Mouse (Mus musculus) midbrain, embryonic 14.5 days (tissue): ENCODE measurements around the gene Tfrc. TPM values are rescaled to one million over a fixed set of nuclear protein-coding genes. Genes with fewer than 3 reads are reported as not detected.
A peak's percentile ranks its signal among the peaks of the same experiment; 100 is the strongest.

Source experiments
- ATAC-seq: fragments of 200-750 bp; cut with Nextera tagmentation; 2 replicates; pipeline ENCODE4 v1.8.0; 2017; ENCODE audit warnings: moderate number of reproducible peaks, moderate library complexity; ENCODE audit not compliant: low FRiP score, low TSS enrichment
- DNase-seq: peaks from one replicate; pipeline ENCODE4 v3.0.0-alpha.2; 2015
- H3K27ac ChIP-seq: fragments of 300-500 bp; sonication (generic); replicated peaks from 2 replicates; pipeline ENCODE4 v1.5.1; 2014; ENCODE audit warnings: mild to moderate bottlenecking, low read depth, low read length, moderate library complexity
- H3K27me3 ChIP-seq: fragments of 300-500 bp; sonication (generic); 2 replicates; pipeline ENCODE4 v1.6.1; 2014; ENCODE audit warnings: low read length, control low read depth, mixed read lengths; ENCODE audit not compliant: control insufficient read depth, insufficient read depth
- H3K36me3 ChIP-seq: fragments of 300-500 bp; sonication (generic); 2 replicates; pipeline ENCODE4 v1.6.1; 2014; ENCODE audit warnings: low read length, control low read depth; ENCODE audit not compliant: control insufficient read depth, insufficient read depth
- H3K4me1 ChIP-seq: fragments of 300-500 bp; sonication (generic); 2 replicates; pipeline ENCODE4 v1.6.1; 2014; ENCODE audit warnings: mild to moderate bottlenecking, antibody characterized with exemption, low read length, control low read depth; ENCODE audit not compliant: control insufficient read depth, insufficient read depth
- H3K4me2 ChIP-seq: fragments of 300-500 bp; sonication (generic); 2 replicates; pipeline ENCODE4 v1.6.1; 2014; ENCODE audit warnings: mild to moderate bottlenecking, low read length, moderate library complexity
- H3K4me3 ChIP-seq: fragments of 300-500 bp; sonication (generic); replicated peaks from 2 replicates; pipeline ENCODE4 v1.5.1; 2014; ENCODE audit warnings: low read depth, low read length
- H3K9ac ChIP-seq: fragments of 300-500 bp; sonication (generic); replicated peaks from 2 replicates; pipeline ENCODE4 v1.6.1; 2014; ENCODE audit warnings: mild to moderate bottlenecking, low read length, moderate library complexity
- H3K9me3 ChIP-seq: fragments of 300-500 bp; sonication (generic); 2 replicates; pipeline ENCODE4 v1.6.1; 2016; ENCODE audit warnings: low read length, control low read depth, mixed read lengths; ENCODE audit not compliant: control insufficient read depth
- WGBS: fragments of 180-500 bp; shearing (Covaris S2); extraction: QIAGEN DNeasy Blood & Tissue Kit; methylation state at CpG from one replicate; pipeline ENCODE4 v1.1.7; 2014; 5-methylcytosine and 5-hydroxymethylcytosine counted together
- polyA plus RNA-seq: library from polyadenylated mRNA; unstranded; fragments of >200 nt; fragmentation: Nextera tagmentation; extraction: Ambion mirVana; gene quantifications from 2 replicates; pipeline ENCODE4 v1.2.1, GENCODE M21; 2014

The Tfrc gene
- polyA plus RNA-seq, 1 experiment from 2014 or later: 69.8 TPM

DNA sequence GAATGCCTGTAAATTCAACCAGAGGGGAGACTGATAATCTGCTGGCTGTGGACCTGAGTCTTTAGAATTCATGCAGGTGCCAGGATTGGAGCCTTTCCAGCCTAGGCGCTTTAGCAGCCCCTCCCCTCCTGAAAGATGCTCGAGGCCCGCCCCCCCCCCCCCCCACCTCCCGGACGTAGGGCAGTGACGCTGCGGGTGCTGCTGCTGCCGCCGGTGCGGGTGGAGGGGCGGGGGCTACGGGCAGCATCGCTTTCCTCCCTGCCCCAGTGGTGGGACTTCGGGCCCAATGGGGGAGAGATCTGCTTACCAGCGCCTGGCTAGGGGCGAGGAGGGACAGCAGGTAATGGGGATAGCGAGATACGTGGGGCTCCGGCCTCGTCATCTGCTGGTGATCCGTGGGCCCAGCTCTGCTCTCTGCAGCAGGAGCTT is 50.0 kb downstream of the Tfrc start:
- Histone ChIP-seq H3K4me3 (peak overlapping the region; percentile 43), H3K4me1 (peaks cover 40% of the 10 kb centered on the region), H3K27me3 (no peaks in the 10 kb centered on the region), H3K36me3 (no peaks in the 10 kb centered on the region), H3K9me3 (no peaks in the 10 kb centered on the region), H3K4me2 (peak overlapping the region; percentile 67), H3K27ac (peak overlapping the region; percentile 76), H3K9ac (peak overlapping the region; percentile 59)
- 2% methylated on average over 16 of the region's 21 CpGs for WGBS
- ATAC-seq (peak; percentile 34; the same call in 1 of the 2 replicates), DNase-seq (peak; percentile 65)

- DNase-seq (peak; percentile 86), ATAC-seq (no peak)
- Histone ChIP-seq H3K9ac (peak overlapping the region; percentile 59), H3K4me2 (peak overlapping the region; percentile 67), H3K4me3 (peak overlapping the region; percentile 43), H3K4me1 (peaks cover 45% of the 10 kb centered on the region), H3K9me3 (no peaks in the 10 kb centered on the region), H3K27ac (peak overlapping the region; percentile 76), H3K27me3 (no peaks in the 10 kb centered on the region), H3K36me3 (no peaks in the 10 kb centered on the region)
- WGBS: 5% methylated on average over 8 of the region's 8 CpGs
Observed at GRCm38 (mm10) chr16:32659385-32659784, 50.7 kb downstream of the Tfrc start.

DNA sequence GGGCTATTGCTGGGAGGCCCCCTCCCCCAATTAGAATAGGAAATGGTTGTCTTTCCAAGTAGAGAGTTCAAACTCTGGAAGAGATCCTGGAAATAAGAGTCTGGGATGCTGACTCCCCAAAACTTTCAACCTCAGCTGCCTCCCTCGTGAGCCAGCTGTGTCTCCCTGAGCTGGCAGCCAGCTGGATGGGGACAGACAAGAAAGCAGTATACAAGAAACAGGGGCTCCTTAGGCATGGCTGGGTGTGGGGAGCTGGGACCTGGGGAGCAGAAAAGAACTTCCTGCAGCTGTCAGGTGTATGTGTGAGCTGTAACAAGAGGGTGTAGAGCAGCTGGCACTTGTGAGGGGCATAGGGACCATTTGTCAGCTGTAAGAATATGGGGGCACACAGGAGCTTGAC is 51.4 kb downstream of the Tfrc start:
- DNase-seq (no peak), ATAC-seq (no peak)
- no peak overlapping the region for H3K4me3 ChIP-seq
- H3K27ac ChIP-seq: peak overlapping the region; percentile 76; the same call in 1 of the 2 replicates
- H3K9me3 ChIP-seq: no peaks in the 10 kb centered on the region
- no peaks in the 10 kb centered on the region for H3K27me3 ChIP-seq
- 32% methylated on average over 1 of the region's 1 CpGs for WGBS
- 0 out of 2 replicates have a peak overlapping the region, but pooled peaks have one; percentile 9 for H3K9ac ChIP-seq
- peaks cover 46% of the 10 kb centered on the region for H3K4me1 ChIP-seq
- H3K4me2 ChIP-seq: no peak overlapping the region; the same call in 1 of the 2 replicates
- H3K36me3 ChIP-seq: no peaks in the 10 kb centered on the region

DNA sequence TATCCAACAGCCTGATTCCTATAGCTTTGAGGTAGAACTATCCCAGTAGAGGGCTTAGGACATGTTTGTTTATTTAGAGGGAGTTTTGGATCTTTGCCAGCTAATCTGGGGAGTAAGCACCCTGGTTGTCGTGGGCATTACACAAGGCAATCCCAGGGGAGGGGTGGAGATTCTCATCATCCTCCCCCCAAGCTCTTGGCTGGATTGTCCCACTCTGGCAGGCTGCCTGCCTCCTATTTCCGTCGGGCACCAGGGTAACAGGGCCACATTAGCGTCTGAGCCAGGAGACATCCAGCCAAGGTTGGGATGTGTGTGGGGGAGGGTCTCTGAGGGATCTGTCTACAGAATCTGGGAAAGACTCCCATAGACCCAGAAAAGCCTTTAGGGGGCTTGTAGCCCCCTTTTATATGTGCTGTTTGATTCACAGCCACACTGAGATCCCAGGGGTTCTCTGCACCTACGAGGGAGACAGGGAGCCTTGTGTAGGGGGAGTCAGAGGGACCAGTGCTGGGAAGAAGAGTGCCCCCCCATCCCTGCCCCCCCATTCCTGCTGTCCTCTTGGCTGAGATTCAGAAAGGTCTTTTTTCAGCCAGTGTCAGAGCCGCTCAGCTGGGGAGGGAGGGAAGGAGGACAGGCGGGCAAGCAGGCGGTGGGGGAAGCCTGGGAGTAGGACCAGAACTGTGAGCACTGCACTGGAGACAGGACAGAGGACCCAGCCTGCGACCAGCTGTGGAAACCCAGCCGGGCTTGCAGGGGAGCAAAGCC is 52.0 kb downstream of the Tfrc start:
- Histone ChIP-seq H3K4me3 (peak overlapping the region; percentile 14; the same call in 1 of the 2 replicates), H3K9me3 (no peaks in the 10 kb centered on the region), H3K36me3 (no peaks in the 10 kb centered on the region), H3K4me2 (peak overlapping the region; percentile 41), H3K4me1 (peaks cover 47% of the 10 kb centered on the region), H3K27me3 (no peaks in the 10 kb centered on the region), H3K9ac (peak overlapping the region; percentile 30; the same call in 1 of the 2 replicates), H3K27ac (peak overlapping the region; percentile 76)
- WGBS: 12% methylated on average over 10 of the region's 10 CpGs
- peak; percentile 82 for DNase-seq
- ATAC-seq: peak; percentile 61

DNA sequence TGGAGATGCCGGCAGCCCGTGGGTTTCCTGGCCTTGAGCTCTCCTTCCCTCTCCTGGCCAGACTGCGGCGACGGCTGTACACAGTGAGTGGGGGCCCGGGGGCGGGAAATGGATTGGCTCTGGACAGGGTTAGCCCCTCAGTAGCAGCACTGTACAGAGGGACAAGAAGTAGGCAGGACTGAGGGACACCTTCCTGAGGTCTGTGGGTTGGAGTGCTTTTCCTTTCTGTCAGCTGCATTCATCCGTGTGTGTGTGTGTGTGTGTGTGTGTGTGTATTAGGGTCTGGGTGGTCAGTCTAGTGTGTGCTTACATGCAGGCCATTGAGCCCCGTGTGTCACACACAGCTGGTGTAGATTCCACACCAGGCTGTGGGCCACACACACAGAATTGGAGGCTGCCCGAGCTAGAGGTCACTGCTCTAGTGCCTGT is 52.8 kb downstream of the Tfrc start:
- peak; percentile 21; the same call in 1 of the 2 replicates for ATAC-seq

GRCm38 (mm10) chr16:32662372-32662771 is 53.7 kb downstream of the Tfrc start:
- DNase-seq: no peak
- no peaks in the 10 kb centered on the region for H3K9me3 ChIP-seq
- peak overlapping the region; percentile 14 for H3K4me3 ChIP-seq
- 88% methylated on average over 7 of the region's 7 CpGs for WGBS
- H3K27me3 ChIP-seq: no peaks in the 10 kb centered on the region
- peak overlapping the region; percentile 30; the same call in 1 of the 2 replicates for H3K9ac ChIP-seq
- no peaks in the 10 kb centered on the region for H3K36me3 ChIP-seq
- H3K4me1 ChIP-seq: peaks cover 50% of the 10 kb centered on the region
- H3K27ac ChIP-seq: peak overlapping the region; percentile 76
- peak overlapping the region; percentile 41 for H3K4me2 ChIP-seq
- no peak for ATAC-seq

More for the DNA sequence above, 52.8 kb downstream of the Tfrc start:
- H3K4me3 ChIP-seq: peak overlapping the region; percentile 14
- H3K36me3 ChIP-seq: no peaks in the 10 kb centered on the region
- peak overlapping the region; percentile 41 for H3K4me2 ChIP-seq
- H3K27ac ChIP-seq: peak overlapping the region; percentile 76
- no peak for DNase-seq
- WGBS: 41% methylated on average over 10 of the region's 10 CpGs
- no peaks in the 10 kb centered on the region for H3K27me3 ChIP-seq
- H3K9me3 ChIP-seq: no peaks in the 10 kb centered on the region
- peaks cover 50% of the 10 kb centered on the region for H3K4me1 ChIP-seq
- H3K9ac ChIP-seq: peak overlapping the region; percentile 30

- H3K9me3 ChIP-seq: no peaks in the 10 kb centered on the region
- H3K36me3 ChIP-seq: no peaks in the 10 kb centered on the region
- H3K9ac ChIP-seq: no peak overlapping the region
- H3K4me1 ChIP-seq: peaks cover 47% of the 10 kb centered on the region
- DNase-seq (no peak), ATAC-seq (no peak)
- no peak overlapping the region for H3K4me3 ChIP-seq
- 65% methylated on average over 9 of the region's 9 CpGs for WGBS
- peak overlapping the region; percentile 38; the same call in 1 of the 2 replicates for H3K27ac ChIP-seq
- no peaks in the 10 kb centered on the region for H3K27me3 ChIP-seq
- H3K4me2 ChIP-seq: peak overlapping the region; percentile 24
Observed at GRCm38 (mm10) chr16:32663231-32663858, 54.6 kb downstream of the Tfrc start.

DNA sequence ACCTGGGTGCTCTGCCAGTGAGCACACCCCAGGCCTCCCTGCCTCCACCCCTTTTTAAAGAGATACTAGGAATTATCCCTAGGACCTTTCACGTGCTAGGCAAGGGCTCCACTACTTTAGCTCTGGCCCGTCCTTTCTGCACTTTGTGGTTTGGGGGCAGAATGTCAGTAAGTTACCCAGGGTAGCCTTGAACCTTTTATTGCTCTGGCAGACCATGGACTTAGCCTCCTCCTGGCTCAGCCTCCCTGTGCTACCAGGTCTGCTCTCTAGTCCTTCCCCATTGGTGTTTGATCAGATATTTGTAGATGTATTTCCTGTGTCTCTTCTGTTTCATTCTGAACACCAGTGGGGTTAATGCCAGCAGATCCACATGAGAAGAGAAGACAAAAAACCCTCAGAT is 55.5 kb downstream of the Tfrc start:
- Histone ChIP-seq H3K4me1 (peaks cover 42% of the 10 kb centered on the region), H3K27ac (no peak overlapping the region), H3K4me2 (no peak overlapping the region), H3K4me3 (no peak overlapping the region), H3K27me3 (no peaks in the 10 kb centered on the region), H3K9ac (no peak overlapping the region), H3K36me3 (0 out of 2 replicates have a peak, but pooled peaks cover 3% of the 10 kb centered on the region), H3K9me3 (no peaks in the 10 kb centered on the region)
- no peak for DNase-seq
- WGBS: 89% methylated on average over 2 of the region's 2 CpGs
- no peak for ATAC-seq
